Mouse (Mus musculus) embryonic facial prominence, embryonic 13.5 days (tissue): ENCODE data around the gene Cdsn. TPM values are rescaled to one million over a fixed set of nuclear protein-coding genes. Genes with fewer than 3 reads are reported as not detected.

Experiments used
- ATAC-seq: fragments of 200-750 bp; cut with Nextera tagmentation; 2 replicates; pipeline ENCODE4 v1.8.0; 2017; ENCODE audit warnings: low read depth; ENCODE audit not compliant: insufficient number of reproducible peaks, insufficient read depth, low FRiP score, low TSS enrichment
- H3K27ac ChIP-seq: fragments of 300-500 bp; sonication (generic); 2 replicates; pipeline ENCODE4 v1.5.1; 2015; ENCODE audit warnings: moderate library complexity, mild to moderate bottlenecking, inconsistent platforms
- H3K27me3 ChIP-seq: fragments of 300-500 bp; sonication (generic); 2 replicates; pipeline ENCODE4 v1.6.1; 2015; ENCODE audit warnings: mild to moderate bottlenecking, inconsistent platforms
- H3K36me3 ChIP-seq: fragments of 300-500 bp; sonication (generic); 2 replicates; pipeline ENCODE4 v1.6.1; 2015; ENCODE audit warnings: mild to moderate bottlenecking, inconsistent platforms
- H3K4me1 ChIP-seq: fragments of 300-500 bp; sonication (generic); 2 replicates; pipeline ENCODE4 v1.6.1; 2015; ENCODE audit warnings: inconsistent platforms
- H3K4me2 ChIP-seq: fragments of 300-500 bp; sonication (generic); 2 replicates; pipeline ENCODE4 v1.6.1; 2015; ENCODE audit warnings: moderate library complexity, mild to moderate bottlenecking, inconsistent platforms
- H3K4me3 ChIP-seq: fragments of 300-500 bp; sonication (generic); 2 replicates; pipeline ENCODE4 v1.5.1; 2015; ENCODE audit warnings: mild to moderate bottlenecking, inconsistent platforms
- H3K9ac ChIP-seq: fragments of 300-500 bp; sonication (generic); 2 replicates; pipeline ENCODE4 v1.6.1; 2015; ENCODE audit warnings: mild to moderate bottlenecking, inconsistent platforms
- H3K9me3 ChIP-seq: fragments of 300-500 bp; sonication (generic); 2 replicates; pipeline ENCODE4 v1.6.1; 2016; ENCODE audit warnings: inconsistent platforms
- WGBS: fragments of 180-500 bp; shearing (Covaris S2); methylation state at CpG from one replicate; pipeline ENCODE4 v1.1.7; 2015; ENCODE audit warnings: mixed read lengths; 5-methylcytosine and 5-hydroxymethylcytosine counted together
- polyA plus RNA-seq: library from polyadenylated mRNA; unstranded; fragments of >200 nt; fragmentation: Nextera tagmentation; extraction: Ambion mirVana; gene quantifications from 2 replicates; pipeline ENCODE4 v1.2.1, GENCODE M21; 2015

Cdsn gene
- polyA plus RNA-seq, 1 experiment from 2014 or later = not detected

GRCm38 (mm10) chr17:35554761-35555397, 3.0 kb downstream of the Cdsn start:
- Histone ChIP-seq H3K4me2 (no peak overlapping the region), H3K36me3 (no peaks in the 10 kb centered on the region), H3K4me1 (peaks cover 8% of the 10 kb centered on the region), H3K4me3 (no peak overlapping the region), H3K27ac (no peak overlapping the region), H3K9me3 (no peaks in the 10 kb centered on the region), H3K27me3 (no peaks in the 10 kb centered on the region), H3K9ac (no peak overlapping the region)
- no peak for ATAC-seq
- 91% methylated on average over 18 of the region's 18 CpGs for WGBS

DNA sequence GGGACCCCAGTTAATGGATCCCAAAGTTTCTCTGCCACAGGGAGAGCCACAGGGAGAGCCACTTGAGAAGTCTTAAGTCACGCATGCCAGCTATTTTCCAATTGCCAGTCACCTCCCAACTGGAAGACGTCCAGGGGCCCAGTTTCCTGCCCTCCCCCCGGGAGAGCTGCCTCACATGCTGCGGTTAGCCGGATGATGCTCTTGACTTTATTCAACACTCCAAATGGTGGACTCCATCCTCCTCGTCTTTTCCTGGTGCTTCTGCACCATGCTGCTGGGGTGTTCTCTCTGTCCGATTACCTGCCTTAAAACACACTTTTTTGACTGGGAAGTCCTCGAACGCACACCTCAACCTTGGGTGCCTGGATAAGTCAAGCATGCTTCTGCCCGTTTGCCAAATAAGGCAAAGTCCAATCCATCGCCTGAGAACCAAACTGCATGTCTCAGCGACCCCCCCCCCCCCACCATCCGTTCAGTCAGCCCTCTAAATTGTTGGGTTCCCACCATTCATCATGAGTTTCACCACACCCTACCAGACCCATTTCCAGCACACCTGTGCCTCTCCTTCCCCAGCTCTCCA, 4.3 kb downstream of the Cdsn start:
- Histone ChIP-seq H3K4me1 (0 out of 2 replicates have a peak, but pooled peaks cover 4% of the 10 kb centered on the region), H3K36me3 (no peaks in the 10 kb centered on the region), H3K4me2 (no peak overlapping the region), H3K27ac (no peak overlapping the region), H3K9me3 (no peaks in the 10 kb centered on the region), H3K9ac (no peak overlapping the region), H3K4me3 (no peak overlapping the region), H3K27me3 (no peaks in the 10 kb centered on the region)
- WGBS = 80% methylated on average over 13 of the region's 13 CpGs
- ATAC-seq = no peak

GRCm38 (mm10) chr17:35556812-35557211, 4.9 kb downstream of the Cdsn start:
- Histone ChIP-seq H3K4me1 (0 out of 2 replicates have a peak, but pooled peaks cover 4% of the 10 kb centered on the region), H3K9me3 (no peaks in the 10 kb centered on the region), H3K4me3 (no peak overlapping the region), H3K36me3 (no peaks in the 10 kb centered on the region), H3K27ac (no peak overlapping the region), H3K4me2 (no peak overlapping the region), H3K27me3 (no peaks in the 10 kb centered on the region), H3K9ac (no peak overlapping the region)
- 31% methylated on average over 5 of the region's 5 CpGs for WGBS
- ATAC-seq = no peak

DNA sequence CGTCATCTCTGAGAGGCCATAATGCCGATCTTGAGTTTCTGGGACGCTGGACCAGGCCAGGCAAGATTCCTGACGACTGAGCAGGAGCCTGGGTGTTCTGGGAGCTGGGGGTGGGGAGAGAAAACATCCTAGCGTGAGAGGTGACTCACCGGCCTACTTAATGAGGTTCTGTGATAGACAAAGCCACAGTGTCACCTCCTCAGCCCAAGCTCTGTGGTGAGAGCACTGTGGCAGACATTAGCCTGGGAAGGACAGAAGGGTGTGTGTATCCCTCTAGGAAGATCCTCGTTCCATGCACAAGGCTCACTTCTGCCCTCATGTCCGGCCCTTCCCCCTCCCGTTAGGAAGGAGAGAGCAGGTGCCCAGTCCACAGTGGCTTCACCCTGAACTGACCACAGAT, 5.4 kb downstream of the Cdsn start:
- Histone ChIP-seq H3K4me1 (0 out of 2 replicates have a peak, but pooled peaks cover 4% of the 10 kb centered on the region), H3K4me2 (no peak overlapping the region), H3K4me3 (no peak overlapping the region), H3K9me3 (no peaks in the 10 kb centered on the region), H3K27ac (no peak overlapping the region), H3K9ac (no peak overlapping the region), H3K27me3 (no peaks in the 10 kb centered on the region), H3K36me3 (no peaks in the 10 kb centered on the region)
- ATAC-seq = no peak
- 77% methylated on average over 9 of the region's 9 CpGs for WGBS

DNA sequence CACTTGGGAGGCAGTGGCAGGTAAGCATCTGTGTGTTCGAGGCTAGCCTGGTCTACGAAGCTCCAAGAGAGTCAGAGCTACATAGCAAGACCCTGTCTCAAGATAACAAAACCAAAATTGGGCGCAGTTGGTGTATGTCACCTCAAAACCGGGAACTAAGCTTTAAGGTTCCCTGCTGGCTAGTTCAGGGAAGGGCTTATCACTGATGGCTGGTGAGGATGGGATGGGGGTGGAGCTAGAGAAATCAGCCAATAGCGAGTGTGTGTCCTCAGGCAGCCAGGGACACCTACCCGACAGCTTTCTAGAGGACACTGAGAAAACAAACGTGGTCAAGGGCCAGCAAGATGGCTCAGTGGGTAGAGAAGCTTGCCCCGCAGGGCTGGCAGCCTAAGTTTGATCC, 6.3 kb downstream of the Cdsn start:
- no peak overlapping the region for H3K9ac ChIP-seq
- 0 out of 2 replicates have a peak, but pooled peaks cover 4% of the 10 kb centered on the region for H3K4me1 ChIP-seq
- no peaks in the 10 kb centered on the region for H3K9me3 ChIP-seq
- H3K27me3 ChIP-seq = no peaks in the 10 kb centered on the region
- H3K36me3 ChIP-seq = no peaks in the 10 kb centered on the region
- H3K27ac ChIP-seq = no peak overlapping the region
- 57% methylated on average over 8 of the region's 8 CpGs for WGBS
- no peak for ATAC-seq
- H3K4me2 ChIP-seq = no peak overlapping the region
- no peak overlapping the region for H3K4me3 ChIP-seq

- Histone ChIP-seq H3K27me3 (peaks cover 40% of the 10 kb centered on the region), H3K4me1 (peaks cover 11% of the 10 kb centered on the region), H3K36me3 (no peaks in the 10 kb centered on the region), H3K9ac (no peak within 1 kb of the TSS), H3K27ac (no peak within 1 kb of the TSS), H3K4me2 (no peak within 1 kb of the TSS), H3K9me3 (no peaks in the 10 kb centered on the region), H3K4me3 (no peak within 1 kb of the TSS)
- 52% methylated on average over 3 of the region's 3 CpGs for WGBS
- no peak for ATAC-seq
Measured at GRCm38 (mm10) chr17:35567150-35567549, 15.2 kb downstream of the Cdsn start, which contains the start of gene 2300002M23Rik. 2300002M23Rik (plus strand) TSS chr17:35567450.

DNA sequence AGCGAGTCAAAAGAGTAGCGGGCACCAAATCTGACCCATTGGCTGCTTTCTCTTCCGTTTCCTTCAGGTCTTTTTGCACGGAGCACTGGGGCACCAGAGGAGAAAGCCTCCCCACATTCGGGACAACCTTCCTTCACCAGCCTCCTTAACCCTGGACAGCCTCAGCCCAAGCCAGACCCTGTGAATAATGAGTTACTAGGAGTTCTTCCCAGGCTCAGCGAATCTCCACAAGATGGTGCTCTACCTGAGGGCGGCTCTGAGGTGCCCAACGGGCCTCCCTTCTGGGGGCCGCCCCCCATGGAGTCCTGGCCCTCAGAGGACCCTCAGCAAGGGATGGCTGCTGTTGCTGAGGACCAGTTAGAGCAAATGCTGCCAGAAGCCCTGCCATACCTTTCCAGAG, 15.8 kb downstream of the Cdsn start:
- Histone ChIP-seq H3K4me1 (peaks cover 11% of the 10 kb centered on the region), H3K4me2 (no peak overlapping the region), H3K4me3 (no peak overlapping the region), H3K36me3 (no peaks in the 10 kb centered on the region), H3K27me3 (peaks cover 40% of the 10 kb centered on the region), H3K9me3 (no peaks in the 10 kb centered on the region), H3K27ac (no peak overlapping the region), H3K9ac (no peak overlapping the region)
- ATAC-seq = no peak
- 19% methylated on average over 9 of the region's 9 CpGs for WGBS

GRCm38 (mm10) chr17:35569091-35569944, 17.4 kb downstream of the Cdsn start:
- Histone ChIP-seq H3K4me1 (peaks cover 11% of the 10 kb centered on the region), H3K27ac (no peak overlapping the region), H3K9me3 (no peaks in the 10 kb centered on the region), H3K4me3 (peak overlapping the region; percentile 32), H3K27me3 (peaks cover 44% of the 10 kb centered on the region), H3K36me3 (no peaks in the 10 kb centered on the region), H3K9ac (peak overlapping the region; percentile 62), H3K4me2 (peak overlapping the region; percentile 61)
- WGBS = 2% methylated on average over 28 of the region's 28 CpGs
- no peak for ATAC-seq

DNA sequence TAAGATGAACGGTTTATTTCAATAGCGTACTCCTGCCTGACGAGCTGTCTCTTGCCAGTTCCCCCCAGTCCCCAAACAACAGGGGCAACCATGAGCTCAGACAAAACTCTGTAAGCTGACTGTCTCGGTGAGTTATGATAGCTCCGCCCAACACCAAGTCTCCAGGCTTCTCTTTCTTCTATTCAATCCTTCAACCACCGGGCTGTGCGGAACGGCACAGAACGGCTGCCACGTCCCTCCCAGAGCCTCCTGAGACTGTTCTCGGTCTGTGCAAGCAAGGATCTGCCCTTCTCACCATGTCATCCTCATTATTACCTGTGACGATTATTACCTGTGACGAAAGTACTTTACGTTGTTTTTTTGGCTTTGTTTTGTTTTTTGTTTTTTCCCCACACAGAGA, 18.9 kb downstream of the Cdsn start:
- H3K4me2 ChIP-seq = no peak overlapping the region
- H3K4me1 ChIP-seq = peaks cover 11% of the 10 kb centered on the region
- ATAC-seq = no peak
- peaks cover 50% of the 10 kb centered on the region for H3K27me3 ChIP-seq
- H3K9ac ChIP-seq = no peak overlapping the region
- H3K36me3 ChIP-seq = no peaks in the 10 kb centered on the region
- H3K27ac ChIP-seq = no peak overlapping the region
- 74% methylated on average over 14 of the region's 14 CpGs for WGBS
- no peaks in the 10 kb centered on the region for H3K9me3 ChIP-seq
- no peak overlapping the region for H3K4me3 ChIP-seq

- H3K9me3 ChIP-seq = no peaks in the 10 kb centered on the region
- peaks cover 11% of the 10 kb centered on the region for H3K4me1 ChIP-seq
- WGBS = 91% methylated on average over 7 of the region's 7 CpGs
- H3K27me3 ChIP-seq = peaks cover 51% of the 10 kb centered on the region
- H3K4me2 ChIP-seq = no peak overlapping the region
- no peak overlapping the region for H3K4me3 ChIP-seq
- no peak overlapping the region for H3K27ac ChIP-seq
- H3K36me3 ChIP-seq = no peaks in the 10 kb centered on the region
- H3K9ac ChIP-seq = no peak overlapping the region
- no peak for ATAC-seq
Measured at GRCm38 (mm10) chr17:35571477-35571876, 19.5 kb downstream of the Cdsn start.

DNA sequence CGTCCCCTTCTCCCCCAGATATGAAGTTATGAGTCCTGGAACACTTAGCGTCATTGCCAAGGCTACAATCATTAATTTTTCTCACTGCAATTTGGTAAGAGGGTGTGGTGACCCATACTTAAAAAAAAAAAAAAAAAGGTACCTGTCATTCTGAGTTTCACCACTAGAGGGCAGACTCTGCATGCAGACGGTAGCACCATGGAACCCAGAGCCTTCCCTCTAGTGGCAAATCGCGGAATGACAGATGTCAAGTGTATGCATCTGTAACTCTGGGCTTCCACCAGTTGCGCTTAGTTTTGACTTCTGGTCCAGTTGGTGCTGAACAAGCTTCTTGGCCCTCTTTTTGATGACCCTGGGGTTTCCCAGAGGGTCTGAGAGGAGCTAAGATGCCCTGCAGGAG, 26.3 kb downstream of the Cdsn start:
- WGBS = 19% methylated on average over 6 of the region's 6 CpGs

More for the DNA sequence above, 26.3 kb downstream of the Cdsn start:
- no peaks in the 10 kb centered on the region for H3K9me3 ChIP-seq
- H3K4me3 ChIP-seq = no peak overlapping the region
- H3K27me3 ChIP-seq = peaks cover 18% of the 10 kb centered on the region
- H3K9ac ChIP-seq = no peak overlapping the region
- no peaks in the 10 kb centered on the region for H3K4me1 ChIP-seq
- ATAC-seq = no peak
- H3K27ac ChIP-seq = no peak overlapping the region
- no peaks in the 10 kb centered on the region for H3K36me3 ChIP-seq
- no peak overlapping the region for H3K4me2 ChIP-seq
